Mouse (Mus musculus) CD4-positive, CD25-positive, alpha-beta regulatory T cell, adult 4 months (primary cell): ENCODE results near the gene Akap12. TPM values are rescaled to one million over a fixed set of nuclear protein-coding genes. Genes with fewer than 3 reads are reported as not detected.

Experiments used
- ATAC-seq: one replicate; pipeline ENCODE4 v1.8.0; 2017
- polyA plus RNA-seq, 2 experiments: library from polyadenylated mRNA; unstranded; fragments of 100-300 nt; shearing (Covaris generic); gene quantifications; one replicate each; pipeline ENCODE4 v1.2.1; 2017

The Akap12 gene
- polyA plus RNA-seq, 2 experiments from 2014 or later = 6.7 to 7.9 TPM

- no peak for ATAC-seq
These were observed 19.6 kb downstream of the Akap12 start for GRCm38 (mm10) chr10:4285752-4286151.

GRCm38 (mm10) chr10:4289171-4289570, 23.0 kb downstream of the Akap12 start:
- no peak for ATAC-seq

GRCm38 (mm10) chr10:4289636-4290035, 23.5 kb downstream of the Akap12 start:
- no peak for ATAC-seq

GRCm38 (mm10) chr10:4290145-4290544, 24.0 kb downstream of the Akap12 start:
- no peak for ATAC-seq

GRCm38 (mm10) chr10:4290561-4290960, 24.4 kb downstream of the Akap12 start:
- ATAC-seq = no peak

GRCm38 (mm10) chr10:4293418-4293817, 27.2 kb downstream of the Akap12 start:
- ATAC-seq = no peak

- no peak for ATAC-seq
These were observed 37.4 kb downstream of the Akap12 start for GRCm38 (mm10) chr10:4303558-4303957.

GRCm38 (mm10) chr10:4323885-4324284, 57.7 kb downstream of the Akap12 start:
- no peak for ATAC-seq

- no peak for ATAC-seq
These were observed 59.4 kb downstream of the Akap12 start for GRCm38 (mm10) chr10:4325562-4325961.

- no peak for ATAC-seq
These were observed 61.5 kb downstream of the Akap12 start for GRCm38 (mm10) chr10:4327716-4328115.

GRCm38 (mm10) chr10:4332228-4332979, 66.2 kb downstream of the Akap12 start:
- ATAC-seq = no peak

GRCm38 (mm10) chr10:4333319-4333718, 67.1 kb downstream of the Akap12 start:
- peak; percentile 58 for ATAC-seq

GRCm38 (mm10) chr10:4334039-4334683, 68.0 kb downstream of the Akap12 start:
- peak; percentile 78 for ATAC-seq

GRCm38 (mm10) chr10:4338863-4339461, 72.8 kb downstream of the Akap12 start:
- no peak for ATAC-seq

- ATAC-seq = peak; percentile 98
These were observed 75.2 kb downstream of the Akap12 start for GRCm38 (mm10) chr10:4341430-4341829.

GRCm38 (mm10) chr10:4346489-4347135, 80.4 kb downstream of the Akap12 start:
- ATAC-seq = peak; percentile 98

GRCm38 (mm10) chr10:4347136-4347492, 80.9 kb downstream of the Akap12 start:
- ATAC-seq = no peak

- no peak for ATAC-seq
These were observed 81.4 kb downstream of the Akap12 start for GRCm38 (mm10) chr10:4347591-4347990.

- no peak for ATAC-seq
These were observed 88.4 kb downstream of the Akap12 start for GRCm38 (mm10) chr10:4354371-4355260.

GRCm38 (mm10) chr10:4355882-4356451, 89.8 kb downstream of the Akap12 start:
- ATAC-seq = peak; percentile 82

- peak; percentile 12 for ATAC-seq
These were observed 90.5 kb downstream of the Akap12 start for GRCm38 (mm10) chr10:4356640-4357039.

- peak; percentile 51 for ATAC-seq
These were observed 91.3 kb downstream of the Akap12 start for GRCm38 (mm10) chr10:4357435-4357834.
